Mouse (Mus musculus) kidney, adult 2 months (tissue): ENCODE measurements around the gene C1rl.

Experiments
- CTCF ChIP-seq: fragments of 200-500 bp; conservative IDR thresholded peaks from 2 replicates; pipeline ENCODE4 v1.5.1; 2011; ENCODE audit warnings: low read depth, mild to moderate bottlenecking, control low read depth, low read length, moderate library complexity, mixed read lengths; ENCODE audit not compliant: insufficient read depth, insufficient read length
- POLR2A ChIP-seq: fragments of 200-500 bp; IDR thresholded peaks from one replicate; pipeline ENCODE4 v1.6.1; 2011; ENCODE audit warnings: low read depth, low read length, control low read depth

DNA sequence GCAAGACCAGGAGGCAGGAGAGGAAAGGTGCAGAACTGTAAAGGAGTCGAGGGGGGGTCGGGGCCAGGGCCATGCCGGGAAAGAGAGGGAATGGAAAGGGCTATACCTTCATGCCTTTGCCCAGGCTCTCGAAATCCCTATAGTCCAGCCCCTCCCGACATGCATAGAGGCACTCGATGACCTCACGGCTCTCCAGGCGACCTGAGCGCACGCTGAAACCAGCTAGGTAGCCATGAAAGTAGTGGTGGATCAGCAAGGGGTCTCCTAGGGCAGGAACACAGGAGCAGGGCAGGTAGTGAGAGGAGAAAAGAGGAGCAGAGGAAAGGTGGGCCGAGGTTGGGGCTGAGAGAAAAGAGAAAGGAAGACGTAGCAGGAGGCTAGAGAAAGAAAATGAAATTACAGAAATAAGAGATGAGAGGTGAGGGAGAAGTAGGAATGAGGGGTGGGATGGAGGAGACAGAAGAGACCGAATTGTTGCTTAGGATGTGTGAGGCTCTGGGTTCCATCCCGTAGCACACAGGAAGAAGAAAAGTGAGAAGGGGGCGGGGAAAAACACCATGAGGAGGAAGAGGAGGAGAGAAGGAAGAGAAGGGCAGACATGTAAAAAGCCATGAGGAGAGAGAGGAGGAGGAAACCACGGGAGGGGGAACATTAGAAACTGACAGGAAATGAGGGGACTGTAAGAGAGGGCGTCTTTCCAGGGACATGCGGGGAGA, 43.1 kb upstream of the C1rl start:
- TF ChIP-seq CTCF = no peak
- no peak for TF ChIP-seq POLR2A
